Mouse (Mus musculus): Measurements from ENCODE around the gene Mat1a.

DNA sequence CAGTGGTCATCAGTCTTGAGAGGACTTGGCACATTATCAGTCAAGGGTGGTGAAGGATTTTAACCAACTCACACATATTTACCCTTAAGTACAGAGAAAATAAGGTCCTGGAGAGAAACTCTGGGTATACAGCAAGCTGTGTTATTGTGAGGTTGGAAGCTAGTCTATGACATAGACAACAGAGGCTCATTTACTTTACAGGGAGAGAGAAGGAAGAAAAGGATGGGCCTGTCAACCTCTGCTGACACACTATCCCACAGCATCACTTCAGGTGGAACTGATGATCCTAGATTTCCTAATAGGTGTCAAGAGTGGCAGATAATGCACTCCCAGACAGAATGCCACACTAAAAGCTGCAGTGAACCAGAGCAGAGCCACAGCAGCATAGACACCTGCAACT, 35.7 kb upstream of the Mat1a start, which contains the start of gene Dydc2:
- TF ChIP-seq POLR2A (IDR thresholded peaks at IDR 0.05; ENCODE audit: control insufficient read depth, extremely low read depth, insufficient read depth, low read length, poor library complexity) (no peak), CTCF (IDR thresholded peaks at IDR 0.05; ENCODE audit: borderline replicate concordance, control insufficient read depth, extremely low read depth, insufficient read depth, low read length, poor library complexity) (no peak)
